Mouse (Mus musculus) cerebellum, adult 11-12 months (tissue): ENCODE data around the gene Olfr644.

ENCODE experiments used
- DNase-seq: peaks from one replicate; pipeline ENCODE4 v3.0.0; 2022

Gene Olfr644

GRCm38 (mm10) chr7:104071769-104072168, at the start of gene Olfr644:
Gene Olfr644 (minus strand): TSS chr7:104071869.
- DNase-seq: no peak

GRCm38 (mm10) chr7:104104757-104104972, 33.0 kb upstream of the Olfr644 start, which contains the start of gene Olfr646:
Gene Olfr646 (plus strand): TSS chr7:104104873.
- DNase-seq: no peak

- no peak for DNase-seq
Measured at GRCm38 (mm10) chr7:104103913-104104756, 32.5 kb upstream of the Olfr644 start.

DNA sequence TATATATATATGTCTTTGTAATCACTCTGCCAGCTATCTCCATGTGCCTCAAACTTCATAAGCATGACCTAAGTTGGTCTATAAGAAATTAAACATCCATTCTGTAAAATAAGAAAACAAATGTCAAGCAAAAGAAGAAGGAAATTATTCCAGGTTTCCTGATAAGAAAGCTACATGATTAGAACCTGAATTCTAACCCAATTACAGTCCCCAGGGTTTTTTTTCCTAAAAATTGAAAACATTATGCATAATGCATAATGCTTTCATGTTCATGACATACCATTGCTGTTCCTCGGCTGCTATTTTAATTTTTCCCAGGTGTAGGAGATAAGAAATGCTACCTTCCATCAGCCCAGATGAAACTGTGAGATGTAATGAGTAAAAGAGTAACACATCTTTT, 13.7 kb upstream of the Olfr644 start, which contains the start of gene Olfr645:
TSS of gene Olfr645 (minus strand) at position 101 of the 400 bp plus-strand sequence.
- no peak for DNase-seq

DNA sequence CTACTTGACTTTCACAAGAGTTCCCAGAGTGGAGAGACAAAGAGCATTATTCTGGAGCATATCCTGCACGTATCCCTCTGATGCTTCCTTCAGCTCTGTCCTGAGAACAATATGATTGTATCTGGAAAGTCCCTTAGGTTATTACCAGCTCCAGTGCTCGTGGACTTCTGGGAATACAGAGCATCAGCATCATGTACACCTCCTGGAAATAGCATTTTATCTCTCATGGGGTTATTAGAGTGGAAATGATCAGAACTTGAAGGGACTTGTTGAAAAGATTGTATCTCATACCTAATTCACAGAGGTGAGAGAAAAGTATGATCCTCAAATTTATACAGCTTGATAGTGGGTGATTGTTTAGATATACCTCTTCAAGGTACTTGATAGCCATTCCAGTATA, 10.3 kb downstream of the Olfr644 start, which contains the start of gene 4930516K23Rik:
TSS of gene 4930516K23Rik (minus strand) at position 101 of the 400 bp plus-strand sequence.
- no peak for DNase-seq

- no peak for DNase-seq
Measured at GRCm38 (mm10) chr7:104059215-104059614, 12.5 kb downstream of the Olfr644 start.

GRCm38 (mm10) chr7:104052566-104052965, 19.1 kb downstream of the Olfr644 start, which contains the start of gene Olfr642:
Gene Olfr642 (minus strand): TSS chr7:104052666.
- no peak for DNase-seq

- no peak for DNase-seq
Measured at GRCm38 (mm10) chr7:104050745-104051144, 20.9 kb downstream of the Olfr644 start.

DNA sequence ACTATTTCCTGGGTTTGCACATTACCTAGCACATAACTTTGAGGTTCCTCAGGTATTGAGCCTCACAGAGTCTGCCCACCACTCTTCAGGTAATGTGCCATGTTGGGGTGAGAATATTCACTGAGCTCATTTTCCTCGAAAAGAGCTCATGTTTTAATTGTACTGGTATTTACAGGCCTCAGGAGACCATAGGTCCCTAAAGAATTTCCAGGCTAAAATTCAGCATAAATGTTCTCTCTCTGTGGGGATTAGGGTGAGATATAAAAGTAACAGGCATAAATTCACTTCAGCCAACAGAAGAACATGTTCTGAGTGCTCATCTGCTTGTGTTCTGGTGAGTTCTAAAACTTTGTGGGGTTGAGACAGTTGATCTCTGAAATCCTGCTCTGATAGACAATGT, 36.5 kb downstream of the Olfr644 start, which contains the start of gene Olfr641:
TSS of gene Olfr641 (plus strand) at position 301 of the 400 bp plus-strand sequence.
- DNase-seq: no peak

GRCm38 (mm10) chr7:104026978-104027377, 44.7 kb downstream of the Olfr644 start:
- no peak for DNase-seq

DNA sequence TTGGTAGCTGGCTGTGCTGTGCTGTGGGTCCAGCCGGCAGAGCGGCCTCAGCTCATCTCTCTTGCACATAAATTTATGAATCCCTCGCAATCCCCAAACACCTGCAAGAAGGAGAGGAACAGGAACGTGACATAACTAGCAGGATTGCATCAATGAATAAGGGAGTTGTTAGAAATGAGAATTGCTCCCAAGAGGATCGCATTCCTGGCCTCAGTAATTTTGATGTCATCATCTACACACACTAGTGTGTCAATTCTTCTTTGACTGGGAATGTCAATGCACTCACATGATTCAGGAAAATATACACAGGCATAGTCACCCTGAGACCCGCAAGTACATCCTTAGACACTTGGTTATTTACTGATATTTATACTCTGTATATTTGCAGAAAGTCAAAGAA, 46.2 kb downstream of the Olfr644 start, which contains the start of gene Olfr640:
TSS of gene Olfr640 (minus strand) at position 101 of the 400 bp plus-strand sequence.
- DNase-seq: no peak

GRCm38 (mm10) chr7:104021651-104022050, 50.0 kb downstream of the Olfr644 start:
- DNase-seq: no peak

GRCm38 (mm10) chr7:104018953-104019352, 52.7 kb downstream of the Olfr644 start:
- no peak for DNase-seq

DNA sequence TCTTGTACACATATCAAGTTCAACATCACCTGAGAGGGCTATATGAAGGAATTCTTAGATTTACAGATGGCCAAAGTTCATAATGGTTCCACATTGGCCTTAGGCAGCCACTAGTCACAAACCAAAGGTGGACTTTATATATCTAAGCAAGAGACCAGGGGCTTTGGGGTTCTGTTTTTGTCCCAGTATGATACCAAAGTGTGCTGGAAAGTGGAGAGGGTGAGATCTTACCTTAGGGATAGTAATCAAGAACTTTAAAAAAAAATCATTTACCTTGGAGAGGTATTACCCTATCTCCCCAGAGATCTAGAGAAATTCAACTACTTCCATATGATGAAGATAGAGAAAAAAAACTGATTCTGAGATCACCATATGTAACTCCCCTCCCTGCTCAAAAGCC, 54.5 kb downstream of the Olfr644 start, which contains the start of gene Olfr639:
TSS of gene Olfr639 (minus strand) at position 101 of the 400 bp plus-strand sequence.
- no peak for DNase-seq
